Mouse (Mus musculus): ENCODE measurements at regions not wholly inside any gene's neighbourhood (a gene's known extent, or its start where the extent isn't known, plus 50 kb on each side); places are given as distances from the start of the nearest gene placed in this dataset.
"Not testable (repeated sequence)": the region's sequence is repeated elsewhere in the genome, so short reads cannot be mapped to it uniquely, and the experiment has no call there.

GRCm38 (mm10) chrX:19341231-19342007 lies 139.7 kb downstream of the Tex13c3 start:
- DNase-seq (ENCODE audit: low spot score in 2 of 2): not testable (repeated sequence)

- DNase-seq (ENCODE audit: low spot score in 2 of 2): no peak
These were observed 167.8 kb downstream of the Tex13c3 start for GRCm38 (mm10) chrX:19313286-19313685.

GRCm38 (mm10) chrX:19311809-19312559 lies 169.1 kb downstream of the Tex13c3 start:
- DNase-seq (ENCODE audit: low spot score in 2 of 2): no peak

GRCm38 (mm10) chrX:19311377-19311776 lies 169.7 kb downstream of the Tex13c3 start:
- DNase-seq (ENCODE audit: low spot score in 2 of 2): no peak

- no peak for DNase-seq (ENCODE audit: low spot score in 2 of 2)
These were observed 192.9 kb downstream of the Tex13c3 start for GRCm38 (mm10) chrX:19288171-19288570.

- no peak for DNase-seq (ENCODE audit: low spot score in 2 of 2)
These were observed 194.7 kb downstream of the Tex13c3 start for GRCm38 (mm10) chrX:19286431-19286830.

- DNase-seq (ENCODE audit: low spot score in 2 of 2): no peak
These were observed 195.3 kb downstream of the Tex13c3 start for GRCm38 (mm10) chrX:19285773-19286172.

- no peak for DNase-seq (ENCODE audit: low spot score in 2 of 2)
These were observed 198.0 kb downstream of the Tex13c3 start for GRCm38 (mm10) chrX:19283078-19283477.

- no peak for DNase-seq (ENCODE audit: low spot score in 2 of 2)
These were observed 216.9 kb downstream of the Tex13c3 start for GRCm38 (mm10) chrX:19264237-19264636.

GRCm38 (mm10) chrX:19246777-19247619 lies 234.1 kb downstream of the Tex13c3 start:
- no peak for DNase-seq (ENCODE audit: low spot score in 2 of 2)

GRCm38 (mm10) chrX:19237738-19238261 lies 243.3 kb downstream of the Tex13c3 start:
- DNase-seq (ENCODE audit: low spot score in 2 of 2): peak; percentile 1 to 10

GRCm38 (mm10) chrX:19237048-19237737 lies 243.9 kb downstream of the Tex13c3 start:
- DNase-seq (ENCODE audit: low spot score in 2 of 2): peak; percentile 2 to 3

GRCm38 (mm10) chrX:19235449-19235848 lies 245.7 kb downstream of the Tex13c3 start:
- no peak for DNase-seq (ENCODE audit: low spot score in 2 of 2)

- no peak for DNase-seq (ENCODE audit: low spot score in 2 of 2)
These were observed 249.3 kb downstream of the Tex13c3 start for GRCm38 (mm10) chrX:19231823-19232222.

GRCm38 (mm10) chrX:19223336-19223735 lies 257.8 kb downstream of the Tex13c3 start:
- DNase-seq (ENCODE audit: low spot score in 2 of 2): no peak

- no peak for DNase-seq (ENCODE audit: low spot score in 2 of 2)
These were observed 260.2 kb downstream of the Tex13c3 start for GRCm38 (mm10) chrX:19220785-19221496.

- DNase-seq (ENCODE audit: low spot score in 2 of 2): no peak
These were observed 261.4 kb downstream of the Tex13c3 start for GRCm38 (mm10) chrX:19219727-19220126.

GRCm38 (mm10) chrX:19219301-19219700 lies 261.8 kb downstream of the Tex13c3 start:
- no peak for DNase-seq (ENCODE audit: low spot score in 2 of 2)

GRCm38 (mm10) chrX:19206420-19206819 lies 274.7 kb downstream of the Tex13c3 start:
- no peak for DNase-seq (ENCODE audit: low spot score in 2 of 2)

GRCm38 (mm10) chrX:19202542-19202941 lies 278.6 kb downstream of the Tex13c3 start:
- no peak for DNase-seq (ENCODE audit: low spot score in 2 of 2)

GRCm38 (mm10) chrX:19201383-19201782 lies 279.7 kb downstream of the Tex13c3 start:
- DNase-seq (ENCODE audit: low spot score in 2 of 2): no peak

All from heart, adult 9 months (tissue).